Mouse (Mus musculus): ENCODE results near the gene Gm4498.
"Not testable (repeated sequence)": the region's sequence is repeated elsewhere in the genome, so short reads cannot be mapped to it uniquely, and the experiment has no call there.

The Gm4498 gene

DNA sequence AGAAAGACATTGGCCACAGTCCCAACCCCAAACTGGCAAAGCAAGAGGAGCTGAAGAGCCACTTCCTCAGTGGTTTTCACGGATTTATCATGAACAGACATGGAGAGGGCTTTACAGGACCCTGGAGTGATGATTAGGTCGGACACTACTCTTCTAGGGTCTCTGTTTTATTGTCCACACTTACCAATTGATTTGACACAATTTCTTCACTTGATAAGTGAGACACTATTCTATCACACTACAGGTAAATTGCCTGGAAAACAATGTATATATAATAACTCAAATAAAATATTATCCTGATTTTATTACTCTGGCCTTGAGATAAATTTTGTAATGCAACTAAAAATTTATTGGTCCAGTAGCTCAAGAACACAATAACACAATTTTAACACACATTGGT is at the start of gene Gm4498:
Gene Gm4498, minus strand, starts transcription at position 101 of the 400 bp plus-strand sequence.
- not testable (repeated sequence) for DNase-seq (ENCODE audit: low read depth)

DNA sequence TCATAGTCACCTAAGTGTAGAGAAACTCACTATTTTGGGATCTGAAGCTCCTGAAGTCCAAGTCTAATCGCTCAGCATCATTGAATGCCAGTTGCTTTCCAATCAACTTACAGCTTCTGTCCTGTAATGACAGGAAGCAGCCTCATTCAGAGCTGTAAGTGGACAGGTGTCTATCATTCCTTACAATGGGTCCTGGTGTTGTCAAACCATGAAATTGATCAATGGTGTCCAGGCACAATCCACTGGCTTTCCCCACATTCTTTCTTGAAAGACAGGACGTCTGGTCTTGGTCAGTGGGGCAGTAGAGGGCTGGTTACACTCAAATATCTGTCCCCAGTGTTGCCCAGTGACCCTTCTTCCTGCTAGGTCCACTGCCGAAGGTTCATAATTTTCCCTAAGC is 29.1 kb upstream of the Gm4498 start, which contains the start of gene Gm5890:
Gene Gm5890, minus strand, starts transcription at position 101 of the 400 bp plus-strand sequence.
- not testable (repeated sequence) for DNase-seq (ENCODE audit: low read depth)

DNA sequence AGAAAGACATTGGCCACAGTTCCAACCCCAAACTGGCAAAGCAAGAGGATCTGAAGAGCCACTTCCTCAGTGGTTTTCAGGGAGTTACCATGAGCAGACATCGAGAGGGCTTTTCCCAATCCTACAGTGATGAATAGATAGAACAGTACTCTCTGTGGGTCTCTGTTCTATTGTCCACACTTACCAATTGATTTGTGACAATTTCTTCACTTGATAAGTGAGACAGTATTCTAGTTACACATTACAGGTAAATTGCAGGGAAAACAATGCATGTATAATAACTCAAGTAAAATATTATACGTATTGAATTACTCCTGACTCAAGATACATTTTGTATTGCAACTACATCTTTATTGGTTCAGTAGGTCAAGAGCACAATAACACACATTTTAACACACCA is 28.1 kb downstream of the Gm4498 start, which contains the start of gene Gm6164:
Gene Gm6164, minus strand, starts transcription at position 101 of the 400 bp plus-strand sequence.
- DNase-seq (ENCODE audit: low read depth), result not testable (repeated sequence)

DNA sequence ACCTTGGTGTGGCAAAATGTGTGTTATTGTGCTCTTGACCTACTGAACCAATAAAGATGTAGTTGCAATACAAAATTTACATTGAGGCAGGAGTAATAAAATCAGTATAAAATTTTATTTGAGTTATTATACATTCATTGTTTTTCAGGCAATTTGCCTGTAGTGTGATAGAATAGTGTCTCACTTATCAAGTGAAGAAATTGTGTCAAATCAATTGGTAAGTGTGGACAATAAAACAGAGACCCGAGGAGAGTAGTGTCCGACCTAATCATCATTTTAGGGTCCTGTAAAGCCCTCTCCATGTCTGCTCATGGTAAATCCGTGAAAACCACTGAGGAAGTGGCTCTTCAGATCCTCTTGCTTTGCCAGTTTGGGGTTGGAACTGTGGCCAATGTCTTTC is 40.2 kb downstream of the Gm4498 start, which contains the start of gene Vmn1r95:
Gene Vmn1r95, plus strand, starts transcription at position 301 of the 400 bp plus-strand sequence.
- not testable (repeated sequence) for DNase-seq (ENCODE audit: low read depth)

Data from naive thymus-derived CD4-positive, alpha-beta T cell, adult 2 months (primary cell).